Mouse (Mus musculus) mesoderm, embryonic 11.5 days (tissue): Measurements from ENCODE around the gene Cntn6.

Source experiments
- DNase-seq: peaks from one replicate; pipeline ENCODE4 v3.0.0-alpha.2; 2012; ENCODE audit warnings: low read depth, low spot score

Cntn6 gene

GRCm38 (mm10) chr6:104492490-104493431, at the start of gene Cntn6:
Cntn6 (plus strand) TSS chr6:104492790.
- peak; percentile 59 for DNase-seq

DNA sequence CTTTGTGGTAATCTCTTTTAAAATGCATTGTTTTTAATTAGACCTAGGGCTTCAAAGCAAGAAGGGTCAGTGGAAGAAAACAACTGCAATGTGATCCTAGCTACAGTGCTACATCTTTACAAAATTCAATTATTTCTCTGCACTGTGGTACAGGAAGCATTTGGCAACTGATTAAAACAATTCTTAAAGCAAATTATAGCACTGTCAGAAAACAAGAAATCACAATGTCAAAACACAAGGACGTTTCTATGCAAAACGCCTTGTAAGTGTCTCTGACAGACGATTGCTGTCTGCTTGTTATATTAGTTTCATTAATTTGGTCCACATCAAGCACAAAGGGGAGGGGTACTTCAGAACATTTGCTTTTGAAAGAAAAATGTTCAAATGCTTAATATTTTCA, 48.9 kb upstream of the Cntn6 start:
- no peak for DNase-seq

GRCm38 (mm10) chr6:104470706-104471105, 21.9 kb upstream of the Cntn6 start:
- no peak for DNase-seq

- peak; percentile 10 for DNase-seq
These were observed 13.3 kb upstream of the Cntn6 start for GRCm38 (mm10) chr6:104479242-104479641.

GRCm38 (mm10) chr6:104493459-104493858, 869 bp downstream of the Cntn6 start:
- no peak for DNase-seq

DNA sequence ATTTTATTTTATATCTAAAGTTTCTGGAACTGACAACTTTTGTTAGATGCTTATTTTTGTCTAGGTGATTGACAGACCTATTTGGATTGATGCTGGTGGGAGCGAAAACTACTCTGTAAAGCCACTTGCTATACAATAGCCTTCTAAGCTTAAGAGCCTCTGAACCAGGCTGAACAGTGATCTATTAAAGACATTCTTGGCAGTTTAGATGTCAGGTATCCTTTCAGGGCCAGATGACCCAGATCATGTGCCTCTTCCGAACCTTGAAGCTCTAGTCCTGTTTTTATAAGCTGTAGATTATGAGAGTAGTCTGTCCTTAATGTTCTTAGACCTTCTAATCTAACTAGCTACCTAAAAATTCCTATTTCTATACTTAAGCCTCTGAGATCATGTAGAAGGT, 3.2 kb downstream of the Cntn6 start:
- no peak for DNase-seq

GRCm38 (mm10) chr6:104563993-104564392, 71.4 kb downstream of the Cntn6 start:
- DNase-seq, result no peak

GRCm38 (mm10) chr6:104569564-104569963, 77.0 kb downstream of the Cntn6 start:
- no peak for DNase-seq

DNA sequence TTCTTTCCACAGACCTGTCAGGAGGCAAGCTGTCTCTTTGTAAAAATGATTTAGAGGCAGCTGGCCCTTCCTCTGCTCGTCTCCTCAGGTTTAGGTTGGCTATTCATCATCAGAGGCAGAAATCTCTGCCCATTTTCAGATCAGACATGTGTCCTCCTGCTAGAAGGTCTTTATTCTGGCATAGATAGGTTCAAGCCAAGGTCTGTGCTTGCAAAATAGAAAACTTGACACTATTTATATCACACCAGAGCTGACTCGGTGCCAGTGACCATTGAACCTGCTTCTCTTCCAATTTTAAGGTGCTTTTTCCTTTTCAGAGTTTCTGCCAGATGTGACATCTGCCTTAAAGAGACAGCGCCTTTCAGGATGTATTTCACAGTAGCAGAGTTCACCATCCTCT, 95.4 kb downstream of the Cntn6 start:
- DNase-seq, result no peak

DNA sequence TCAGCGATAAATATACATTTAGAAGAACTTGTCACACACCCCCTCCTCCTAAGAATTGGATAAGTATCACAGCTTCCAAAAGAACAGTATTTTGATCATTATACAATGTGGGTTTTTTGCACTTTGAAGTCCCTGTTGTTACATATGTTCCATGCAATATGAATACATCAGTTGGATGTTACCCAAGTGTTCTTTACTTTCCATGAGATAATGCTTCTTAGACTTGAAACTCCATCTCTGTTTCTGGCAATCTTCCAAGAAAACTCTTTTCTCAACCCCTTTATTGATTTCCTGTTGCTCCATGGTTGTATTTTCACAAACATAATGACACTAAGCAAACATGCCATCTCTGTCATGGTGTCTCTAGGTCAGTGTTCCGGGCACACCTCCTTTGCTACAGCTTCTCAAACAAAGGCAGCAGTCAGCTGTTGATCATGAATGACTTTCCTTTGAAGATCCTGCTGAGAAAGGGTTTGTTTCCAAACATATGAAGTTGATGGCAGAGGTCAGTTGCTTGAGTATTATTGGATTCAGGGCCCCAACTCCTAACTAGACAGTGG, 108.3 kb downstream of the Cntn6 start:
- no peak for DNase-seq

DNA sequence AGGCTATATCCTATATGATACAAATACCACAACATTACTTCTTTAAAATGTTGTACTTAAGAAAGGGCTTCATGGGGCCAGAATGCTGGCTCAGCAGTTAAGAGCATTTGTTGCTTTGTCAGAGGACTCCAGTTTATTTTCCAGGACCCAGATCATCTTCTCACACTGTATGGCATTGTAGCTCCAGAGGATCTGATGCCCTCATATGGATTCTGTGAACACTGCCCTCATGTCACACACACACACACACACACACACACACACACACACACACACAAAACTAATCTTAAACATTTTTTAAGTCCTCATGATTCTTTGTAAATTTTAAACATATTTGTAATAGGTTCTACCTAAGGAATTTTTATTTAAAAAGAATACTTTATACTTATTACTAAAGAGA, 110.3 kb downstream of the Cntn6 start:
- no peak for DNase-seq

GRCm38 (mm10) chr6:104603371-104603770, 110.8 kb downstream of the Cntn6 start:
- DNase-seq, result no peak

- DNase-seq, result no peak
These were observed 112.6 kb downstream of the Cntn6 start for GRCm38 (mm10) chr6:104605214-104605613.

GRCm38 (mm10) chr6:104653518-104653917, 160.9 kb downstream of the Cntn6 start:
- DNase-seq, result no peak

GRCm38 (mm10) chr6:104668701-104669100, 176.1 kb downstream of the Cntn6 start:
- no peak for DNase-seq

DNA sequence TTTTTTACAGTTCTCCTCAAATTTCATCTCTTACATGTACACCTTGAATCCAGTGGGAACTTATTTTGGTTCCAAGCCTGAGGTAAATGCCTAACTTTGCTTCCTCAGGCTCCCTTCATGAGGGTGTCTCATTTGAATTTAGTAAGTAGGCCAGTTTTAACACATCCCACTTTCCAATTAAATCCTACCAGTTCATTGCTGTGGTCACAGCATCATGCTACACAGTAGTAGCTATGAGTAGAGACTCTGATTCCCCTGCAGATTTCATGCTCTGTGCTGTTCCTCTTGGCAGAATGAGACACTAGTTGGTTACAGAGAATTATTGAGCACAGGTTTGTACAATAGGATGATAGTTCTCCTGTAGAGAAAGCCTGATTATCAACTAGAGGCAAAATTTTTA, 181.7 kb downstream of the Cntn6 start:
- DNase-seq, result no peak

- no peak for DNase-seq
These were observed 187.4 kb downstream of the Cntn6 start for GRCm38 (mm10) chr6:104679809-104680495.

- DNase-seq, result no peak
These were observed 195.4 kb downstream of the Cntn6 start for GRCm38 (mm10) chr6:104687980-104688379.

DNA sequence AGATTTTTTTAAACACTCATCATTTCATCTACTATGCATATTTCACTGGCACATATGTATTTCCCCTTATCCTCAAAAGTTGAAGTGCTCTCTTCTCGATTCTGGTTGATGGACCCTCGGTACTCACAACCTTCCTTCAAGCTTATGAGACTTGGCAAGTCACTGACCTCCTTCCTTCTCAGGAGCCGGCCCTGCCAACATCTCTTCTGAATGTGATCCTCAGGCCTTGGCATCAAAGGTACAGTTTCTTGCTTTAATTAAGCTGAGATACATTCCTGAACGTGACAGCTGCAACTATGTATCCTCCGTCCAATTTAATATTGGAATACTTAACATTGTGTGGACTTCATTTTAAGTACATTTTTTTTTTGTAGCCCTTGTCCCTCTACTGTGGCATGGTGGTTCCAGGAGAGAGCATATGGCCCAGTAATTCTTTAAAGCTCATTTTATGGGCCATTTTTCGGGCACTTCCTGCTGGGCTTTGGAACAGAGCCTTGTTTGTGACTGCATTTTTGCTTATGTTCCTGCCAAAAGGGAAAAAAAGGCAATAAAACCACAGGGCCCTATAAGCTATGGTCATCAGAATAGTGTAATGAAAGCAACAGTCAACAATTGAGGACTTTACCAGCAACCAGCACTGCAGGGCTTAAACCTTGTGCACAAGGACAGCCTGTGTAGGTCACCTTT, 196.0 kb downstream of the Cntn6 start:
- DNase-seq, result no peak

DNA sequence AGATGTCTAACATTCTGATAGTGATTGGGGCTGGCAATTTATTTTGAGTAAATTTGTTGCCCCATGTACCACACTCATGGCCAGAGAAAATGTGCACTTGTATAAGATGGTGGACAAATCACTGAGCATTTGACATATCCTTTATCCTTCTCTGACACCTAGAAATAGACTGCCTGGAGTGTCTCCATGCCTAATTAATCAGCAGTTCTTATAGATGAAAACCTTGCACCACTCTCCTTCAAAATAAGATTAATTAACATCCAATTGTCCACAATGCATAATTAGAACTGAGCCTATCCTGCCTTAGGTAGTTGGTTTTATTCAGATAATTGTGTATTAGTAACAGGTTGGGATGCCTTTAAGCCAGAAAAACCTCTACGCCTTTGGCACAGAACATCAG, 236.0 kb downstream of the Cntn6 start:
- DNase-seq, result no peak

DNA sequence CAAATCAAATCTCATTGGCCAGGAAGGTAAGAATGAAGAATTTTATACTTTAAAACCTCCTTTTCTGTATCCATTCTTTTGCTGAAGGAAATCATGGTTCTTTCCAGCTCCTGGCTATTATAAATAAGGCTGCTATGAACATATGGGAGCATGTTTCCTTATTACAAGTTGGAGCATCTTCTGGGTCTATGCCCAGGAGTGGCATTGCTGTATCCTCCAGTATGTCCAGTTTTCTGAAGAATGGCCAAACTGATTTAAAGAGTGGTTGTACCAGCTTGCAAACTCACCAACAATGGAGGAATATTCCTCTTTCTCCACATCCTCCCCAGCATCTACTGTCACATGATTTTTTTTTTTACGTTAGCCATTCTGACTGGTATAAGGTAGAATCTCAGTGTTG, 241.7 kb downstream of the Cntn6 start:
- no peak for DNase-seq

- no peak for DNase-seq
These were observed 246.4 kb downstream of the Cntn6 start for GRCm38 (mm10) chr6:104738999-104739398.
